Mouse (Mus musculus) myocyte (in vitro differentiated cells): ENCODE results near the gene Hsf4. TPM values are rescaled to one million over a fixed set of nuclear protein-coding genes. Genes with fewer than 3 reads are reported as not detected.
"Not testable (repeated sequence)": the region's sequence is repeated elsewhere in the genome, so short reads cannot be mapped to it uniquely, and the experiment has no call there.

Experiments used
- H3K27me3 ChIP-seq: one replicate; pipeline ENCODE4 v1.6.1; 2011; ENCODE audit not compliant: control insufficient read depth, insufficient read depth, insufficient read length
- H3K36me3 ChIP-seq: one replicate; pipeline ENCODE4 v1.6.1; 2011; ENCODE audit not compliant: control insufficient read depth, insufficient read depth
- H3K4me2 ChIP-seq: one replicate; pipeline ENCODE4 v1.6.1; 2011; ENCODE audit warnings: low read depth, control low read depth
- H3K4me3 ChIP-seq: one replicate; pipeline ENCODE4 v1.5.1; 2011; ENCODE audit warnings: mild to moderate bottlenecking, control low read depth, moderate library complexity
- H3K79me2 ChIP-seq: one replicate; pipeline ENCODE4 v1.6.1; 2011; ENCODE audit not compliant: control insufficient read depth, insufficient read depth
- H3ac ChIP-seq: one replicate; pipeline ENCODE4 v1.6.1; 2011; ENCODE audit not compliant: control insufficient read depth, insufficient read length
- CEBPB ChIP-seq: IDR thresholded peaks from 2 replicates; pipeline ENCODE4 v1.6.1; 2011; ENCODE audit warnings: mild to moderate bottlenecking, moderate library complexity; ENCODE audit not compliant: poor library complexity, insufficient read depth, severe bottlenecking
- E2F4 ChIP-seq: IDR thresholded peaks from one replicate; pipeline ENCODE4 v1.6.1; 2011; ENCODE audit warnings: mild to moderate bottlenecking, control low read depth, moderate library complexity; ENCODE audit not compliant: insufficient read depth
- MAX ChIP-seq: IDR thresholded peaks from one replicate; pipeline ENCODE4 v1.6.1; 2011; ENCODE audit warnings: low read depth, mild to moderate bottlenecking, control low read depth
- MYOD1 ChIP-seq, 3 experiments: IDR thresholded peaks; one replicate each; pipeline ENCODE4 v1.6.1; 2011; ENCODE audit warnings: control low read depth in 2 of 3, low read depth in 2 of 3, mild to moderate bottlenecking in 2 of 3, moderate library complexity in 1 of 3; ENCODE audit not compliant: insufficient read length in 2 of 3, control insufficient read depth in 1 of 3
- MYOG ChIP-seq, 3 experiments: IDR thresholded peaks; one replicate each; pipeline ENCODE4 v1.6.1; 2011; ENCODE audit warnings: control low read depth in 2 of 3, low read depth in 2 of 3, mild to moderate bottlenecking in 2 of 3; ENCODE audit not compliant: insufficient read length in 2 of 3, control insufficient read depth in 1 of 3, insufficient read depth in 1 of 3
- POLR2A ChIP-seq: IDR thresholded peaks from one replicate; pipeline ENCODE4 v1.6.1; 2011; ENCODE audit warnings: low read depth, mild to moderate bottlenecking, control low read depth, moderate library complexity; ENCODE audit not compliant: insufficient read length
- POLR2AphosphoS2 ChIP-seq: IDR thresholded peaks from one replicate; pipeline ENCODE4 v1.6.1; 2011; ENCODE audit warnings: low read depth, control low read depth; ENCODE audit not compliant: insufficient read length
- REST ChIP-seq: IDR thresholded peaks from one replicate; pipeline ENCODE4 v1.6.1; 2011; ENCODE audit warnings: mild to moderate bottlenecking, control low read depth, moderate library complexity; ENCODE audit not compliant: insufficient read depth, insufficient read length
- SRF ChIP-seq: IDR thresholded peaks from one replicate; pipeline ENCODE4 v1.6.1; 2011; ENCODE audit warnings: low read depth; ENCODE audit not compliant: control insufficient read depth, insufficient read length
- TCF12 ChIP-seq: IDR thresholded peaks from one replicate; pipeline ENCODE4 v1.6.1; 2011; ENCODE audit warnings: mild to moderate bottlenecking, control low read depth; ENCODE audit not compliant: poor library complexity, insufficient read depth, severe bottlenecking
- TCF3 ChIP-seq: IDR thresholded peaks from one replicate; pipeline ENCODE4 v1.6.1; 2011; ENCODE audit warnings: low read depth, control low read depth; ENCODE audit not compliant: insufficient read length
- USF1 ChIP-seq: IDR thresholded peaks from one replicate; pipeline ENCODE4 v1.6.1; 2011; ENCODE audit warnings: low read depth, mild to moderate bottlenecking, control low read depth, moderate library complexity
- polyA plus RNA-seq: library from polyadenylated mRNA; unstranded; fragments of >200 nt; fragmentation: generic; extraction: Trizol; gene quantifications from one replicate; pipeline ENCODE4 v1.2.1, GENCODE M21; 2012; ENCODE audit warnings: missing spikeins

Gene Hsf4
- polyA plus RNA-seq, 1 experiment, result 5.8 TPM

- no peak for TF ChIP-seq MYOD1 (IDR thresholded peaks at IDR 0.05; ENCODE audit: control insufficient read depth in 1 of 3, insufficient read length in 2 of 3, low read depth in 2 of 3)
- no peak for TF ChIP-seq SRF
- TF ChIP-seq MYOG (IDR thresholded peaks at IDR 0.05; ENCODE audit: control insufficient read depth in 1 of 3, insufficient read depth in 1 of 3, insufficient read length in 2 of 3, low read depth in 2 of 3), result no peak
- no peak for TF ChIP-seq CEBPB
- TF ChIP-seq TCF12, result no peak
- no peak for TF ChIP-seq POLR2A
- no peak for TF ChIP-seq E2F4
- TF ChIP-seq POLR2AphosphoS2, result no peak
- TF ChIP-seq TCF3, result no peak
- no peak for TF ChIP-seq MAX
- TF ChIP-seq REST, result no peak
- TF ChIP-seq USF1, result no peak
- Histone ChIP-seq H3K79me2 (peaks cover 34% of the 10 kb centered on the region), H3K4me3 (no peak overlapping the region), H3ac (no peak overlapping the region), H3K36me3 (peaks cover 3% of the 10 kb centered on the region), H3K27me3 (no peaks in the 10 kb centered on the region), H3K4me2 (no peak overlapping the region)
These were observed 37.9 kb upstream of the Hsf4 start for GRCm38 (mm10) chr8:105231503-105232320.

- peaks cover 28% of the 10 kb centered on the region for H3K79me2 ChIP-seq
- not testable (repeated sequence) for H3K27me3 ChIP-seq, H3K4me2 ChIP-seq, H3K4me3 ChIP-seq, H3K36me3 ChIP-seq, H3ac ChIP-seq
These were observed 37.3 kb upstream of the Hsf4 start for GRCm38 (mm10) chr8:105232321-105232693.

- no peak overlapping the region for H3K4me3 ChIP-seq
- peaks cover 3% of the 10 kb centered on the region for H3K36me3 ChIP-seq
- no peak for TF ChIP-seq MYOG (IDR thresholded peaks at IDR 0.05; ENCODE audit: control insufficient read depth in 1 of 3, insufficient read depth in 1 of 3, insufficient read length in 2 of 3, low read depth in 2 of 3)
- no peak for TF ChIP-seq MAX
- TF ChIP-seq TCF12, result no peak
- no peak for TF ChIP-seq REST
- no peak for TF ChIP-seq TCF3
- no peak for TF ChIP-seq MYOD1 (IDR thresholded peaks at IDR 0.05; ENCODE audit: control insufficient read depth in 1 of 3, insufficient read length in 2 of 3, low read depth in 2 of 3)
- TF ChIP-seq POLR2A, result no peak
- TF ChIP-seq POLR2AphosphoS2, result no peak
- TF ChIP-seq USF1, result no peak
- no peak for TF ChIP-seq E2F4
- no peak for TF ChIP-seq CEBPB
- no peak for TF ChIP-seq SRF
- peaks cover 18% of the 10 kb centered on the region for H3K79me2 ChIP-seq
- H3K27me3 ChIP-seq, result no peaks in the 10 kb centered on the region
- no peak overlapping the region for H3ac ChIP-seq
- no peak overlapping the region for H3K4me2 ChIP-seq
These were observed 36.3 kb upstream of the Hsf4 start for GRCm38 (mm10) chr8:105233126-105233935.

GRCm38 (mm10) chr8:105235206-105235605, 34.4 kb upstream of the Hsf4 start:
- no peak overlapping the region for H3K4me3 ChIP-seq
- no peaks in the 10 kb centered on the region for H3K27me3 ChIP-seq
- no peak overlapping the region for H3ac ChIP-seq
- H3K4me2 ChIP-seq, result no peak overlapping the region
- H3K79me2 ChIP-seq, result peaks cover under 1% of the 10 kb centered on the region
- peaks cover 11% of the 10 kb centered on the region for H3K36me3 ChIP-seq
- TF ChIP-seq MAX (no peak), REST (no peak), MYOG (IDR thresholded peaks at IDR 0.05; ENCODE audit: control insufficient read depth in 1 of 3, insufficient read depth in 1 of 3, insufficient read length in 2 of 3, low read depth in 2 of 3) (no peak), USF1 (no peak), MYOD1 (IDR thresholded peaks at IDR 0.05; ENCODE audit: control insufficient read depth in 1 of 3, insufficient read length in 2 of 3, low read depth in 2 of 3) (no peak), TCF3 (no peak), POLR2A (no peak), E2F4 (no peak), CEBPB (no peak), POLR2AphosphoS2 (no peak), SRF (no peak), TCF12 (no peak)
